Mouse (Mus musculus): ENCODE results near the gene Zfp281. TPM values are rescaled to one million over a fixed set of nuclear protein-coding genes. Genes with fewer than 3 reads are reported as not detected.
A peak's percentile ranks its signal among the peaks of the same experiment; 100 is the strongest.

Zfp281 gene
- polyA plus RNA-seq, 1 experiment from 2014 or later, result 19.0 TPM

GRCm38 (mm10) chr1:136608339-136609261, 16.1 kb upstream of the Zfp281 start:
- DNase-seq (ENCODE audit: low spot score), result no peak
- ATAC-seq (replicated peaks; ENCODE audit: low FRiP score, low read depth), result no peak
- 76% methylated on average over 11 of the region's 11 CpGs for WGBS
- TF ChIP-seq CTCF (IDR thresholded peaks at IDR 0.05; ENCODE audit: low read depth), result no peak
- H3K9ac ChIP-seq (ENCODE audit: low read depth, low read length), result no peak overlapping the region
- H3K4me1 ChIP-seq (replicated peaks; ENCODE audit: insufficient read depth, low read length), result no peaks in the 10 kb centered on the region
- H3K27me3 ChIP-seq (ENCODE audit: insufficient read depth, low read length), result no peaks in the 10 kb centered on the region
- no peaks in the 10 kb centered on the region for H3K9me3 ChIP-seq (replicated peaks; ENCODE audit: low read length)
- H3K27ac ChIP-seq, result no peak overlapping the region
- H3K36me3 ChIP-seq (ENCODE audit: insufficient read depth, low read length), result no peaks in the 10 kb centered on the region
- H3K4me2 ChIP-seq (ENCODE audit: low read length), result no peak overlapping the region
- H3K4me3 ChIP-seq (replicated peaks; ENCODE audit: low read depth, low read length), result no peak overlapping the region

GRCm38 (mm10) chr1:136611803-136612202, 12.9 kb upstream of the Zfp281 start:
- DNase-seq (ENCODE audit: low spot score), result no peak
- Histone ChIP-seq H3K9me3 (replicated peaks; ENCODE audit: low read length) (no peaks in the 10 kb centered on the region), H3K9ac (ENCODE audit: low read depth, low read length) (no peak overlapping the region), H3K4me3 (replicated peaks; ENCODE audit: low read depth, low read length) (no peak overlapping the region), H3K4me2 (ENCODE audit: low read length) (no peak overlapping the region), H3K36me3 (ENCODE audit: insufficient read depth, low read length) (no peaks in the 10 kb centered on the region), H3K27me3 (ENCODE audit: insufficient read depth, low read length) (no peaks in the 10 kb centered on the region), H3K27ac (no peak overlapping the region), H3K4me1 (replicated peaks; ENCODE audit: insufficient read depth, low read length) (no peaks in the 10 kb centered on the region)
- TF ChIP-seq CTCF (IDR thresholded peaks at IDR 0.05; ENCODE audit: low read depth), result no peak
- whole genome bisulfite sequencing, result 82% methylated on average over 9 of the region's 9 CpGs
- no peak for ATAC-seq (replicated peaks; ENCODE audit: low FRiP score, low read depth)

- Histone ChIP-seq H3K36me3 (ENCODE audit: insufficient read depth, low read length) (no peaks in the 10 kb centered on the region), H3K27ac (no peak overlapping the region), H3K4me1 (replicated peaks; ENCODE audit: insufficient read depth, low read length) (no peaks in the 10 kb centered on the region), H3K4me3 (replicated peaks; ENCODE audit: low read depth, low read length) (no peak overlapping the region), H3K27me3 (ENCODE audit: insufficient read depth, low read length) (no peaks in the 10 kb centered on the region), H3K4me2 (ENCODE audit: low read length) (no peak overlapping the region), H3K9me3 (replicated peaks; ENCODE audit: low read length) (no peaks in the 10 kb centered on the region), H3K9ac (ENCODE audit: low read depth, low read length) (no peak overlapping the region)
- no peak for DNase-seq (ENCODE audit: low spot score)
- 66% methylated on average over 6 of the region's 6 CpGs for WGBS
- ATAC-seq (replicated peaks; ENCODE audit: low FRiP score, low read depth), result no peak
- TF ChIP-seq CTCF (IDR thresholded peaks at IDR 0.05; ENCODE audit: low read depth), result no peak
These were observed 11.4 kb upstream of the Zfp281 start for GRCm38 (mm10) chr1:136613300-136613751.

GRCm38 (mm10) chr1:136614748-136615440, 9.8 kb upstream of the Zfp281 start:
- H3K4me1 ChIP-seq (replicated peaks; ENCODE audit: insufficient read depth, low read length), result no peaks in the 10 kb centered on the region
- no peak overlapping the region for H3K4me3 ChIP-seq (replicated peaks; ENCODE audit: low read depth, low read length)
- no peaks in the 10 kb centered on the region for H3K27me3 ChIP-seq (ENCODE audit: insufficient read depth, low read length)
- DNase-seq (ENCODE audit: low spot score), result no peak
- 74% methylated on average over 11 of the region's 11 CpGs for WGBS
- H3K36me3 ChIP-seq (ENCODE audit: insufficient read depth, low read length), result no peaks in the 10 kb centered on the region
- H3K9me3 ChIP-seq (replicated peaks; ENCODE audit: low read length), result no peaks in the 10 kb centered on the region
- TF ChIP-seq CTCF (IDR thresholded peaks at IDR 0.05; ENCODE audit: low read depth), result no peak
- ATAC-seq (replicated peaks; ENCODE audit: low FRiP score, low read depth), result no peak
- H3K4me2 ChIP-seq (ENCODE audit: low read length), result no peak overlapping the region
- no peak overlapping the region for H3K27ac ChIP-seq
- no peak overlapping the region for H3K9ac ChIP-seq (ENCODE audit: low read depth, low read length)

- Histone ChIP-seq H3K36me3 (ENCODE audit: insufficient read depth, low read length) (no peaks in the 10 kb centered on the region), H3K9ac (ENCODE audit: low read depth, low read length) (no peak overlapping the region), H3K27ac (no peak overlapping the region), H3K4me1 (replicated peaks; ENCODE audit: insufficient read depth, low read length) (no peaks in the 10 kb centered on the region), H3K27me3 (ENCODE audit: insufficient read depth, low read length) (no peaks in the 10 kb centered on the region), H3K4me2 (ENCODE audit: low read length) (no peak overlapping the region), H3K9me3 (replicated peaks; ENCODE audit: low read length) (no peaks in the 10 kb centered on the region), H3K4me3 (replicated peaks; ENCODE audit: low read depth, low read length) (no peak overlapping the region)
- WGBS, result 34% methylated on average over 7 of the region's 7 CpGs
- no peak for ATAC-seq (replicated peaks; ENCODE audit: low FRiP score, low read depth)
- DNase-seq (ENCODE audit: low spot score), result peak; percentile 29
- no peak for TF ChIP-seq CTCF (IDR thresholded peaks at IDR 0.05; ENCODE audit: low read depth)
These were observed 7.4 kb upstream of the Zfp281 start for GRCm38 (mm10) chr1:136617163-136617788.

- no peak overlapping the region for H3K27ac ChIP-seq
- TF ChIP-seq CTCF (IDR thresholded peaks at IDR 0.05; ENCODE audit: low read depth), result no peak
- H3K36me3 ChIP-seq (ENCODE audit: insufficient read depth, low read length), result no peaks in the 10 kb centered on the region
- 84% methylated on average over 1 of the region's 1 CpGs for WGBS
- H3K27me3 ChIP-seq (ENCODE audit: insufficient read depth, low read length), result no peaks in the 10 kb centered on the region
- H3K4me3 ChIP-seq (replicated peaks; ENCODE audit: low read depth, low read length), result no peak overlapping the region
- no peak overlapping the region for H3K4me2 ChIP-seq (ENCODE audit: low read length)
- DNase-seq (ENCODE audit: low spot score) (no peak), ATAC-seq (replicated peaks; ENCODE audit: low FRiP score, low read depth) (no peak)
- H3K9ac ChIP-seq (ENCODE audit: low read depth, low read length), result no peak overlapping the region
- H3K9me3 ChIP-seq (replicated peaks; ENCODE audit: low read length), result no peaks in the 10 kb centered on the region
- no peaks in the 10 kb centered on the region for H3K4me1 ChIP-seq (replicated peaks; ENCODE audit: insufficient read depth, low read length)
These were observed 6.1 kb upstream of the Zfp281 start for GRCm38 (mm10) chr1:136618570-136618969.

Data from kidney, postnatal 0 days (tissue).